Mouse (Mus musculus): ENCODE measurements at regions not wholly inside any gene's neighbourhood (a gene's known extent, or its start where the extent isn't known, plus 50 kb on each side); places are given as distances from the start of the nearest gene placed in this dataset.

- Histone ChIP-seq H3K4me3 (ENCODE audit: insufficient read depth, low read depth, low read length) (no peak overlapping the region), H3K27me3 (replicated peaks; ENCODE audit: control insufficient read depth, insufficient read depth, low read length) (no peaks in the 10 kb centered on the region), H3K27ac (ENCODE audit: insufficient read depth, low read depth, low read length) (no peak overlapping the region), H3K36me3 (ENCODE audit: control insufficient read depth, insufficient read depth, low read length) (no peaks in the 10 kb centered on the region), H3K4me1 (ENCODE audit: control insufficient read depth, insufficient read depth, low read length) (no peaks in the 10 kb centered on the region)
- 71% methylated on average over 4 of the region's 4 CpGs for WGBS
- peak; percentile 46 for DNase-seq
- TF ChIP-seq CTCF (conservative IDR thresholded peaks at IDR 0.05; ENCODE audit: insufficient read depth, insufficient read length, low read depth, low read length) (no peak), POLR2A (IDR thresholded peaks at IDR 0.05; ENCODE audit: low read depth, low read length) (no peak)
Observed at GRCm38 (mm10) chr14:113933841-113934240, 619.4 kb downstream of the Tpm3-rs7 start.

Data from kidney, adult 2 months (tissue).